Mouse (Mus musculus) liver, adult 2 months (tissue): ENCODE measurements around the gene Bbox1. TPM values are rescaled to one million over a fixed set of nuclear protein-coding genes. Genes with fewer than 3 reads are reported as not detected.

Source experiments
- DNase-seq: peaks from one replicate; pipeline ENCODE4 v3.0.0-alpha.2; 2011; ENCODE audit warnings: low read depth, low spot score; ENCODE audit errors: extremely low read depth
- H3K27ac ChIP-seq: fragments of 200-500 bp; replicated peaks from 2 replicates; pipeline ENCODE4 v1.5.1; 2012; ENCODE audit warnings: low read depth, mild to moderate bottlenecking, control low read depth, inconsistent platforms, low read length; ENCODE audit not compliant: insufficient read depth
- H3K27me3 ChIP-seq: fragments of 200-500 bp; 2 replicates; pipeline ENCODE4 v1.6.1; 2012; ENCODE audit warnings: mild to moderate bottlenecking, moderate library complexity, low read length, inconsistent platforms; ENCODE audit not compliant: control insufficient read depth, insufficient read depth
- H3K36me3 ChIP-seq: fragments of 200-500 bp; 2 replicates; pipeline ENCODE4 v1.6.1; 2012; ENCODE audit warnings: low read length, inconsistent platforms; ENCODE audit not compliant: control insufficient read depth, insufficient read depth
- H3K4me1 ChIP-seq: fragments of 200-500 bp; 2 replicates; pipeline ENCODE4 v1.6.1; 2011; ENCODE audit warnings: low read length; ENCODE audit not compliant: control insufficient read depth, insufficient read depth
- H3K4me3 ChIP-seq: fragments of 200-500 bp; 2 replicates; pipeline ENCODE4 v1.5.1; 2011; ENCODE audit warnings: low read depth, mild to moderate bottlenecking, control low read depth, low read length, moderate library complexity; ENCODE audit not compliant: insufficient read depth
- H3K79me2 ChIP-seq: fragments of 200-500 bp; 2 replicates; pipeline ENCODE4 v1.6.1; 2012; ENCODE audit warnings: inconsistent platforms, mild to moderate bottlenecking, low read length, moderate library complexity; ENCODE audit not compliant: control insufficient read depth, insufficient read depth
- H3K9ac ChIP-seq: fragments of 200-500 bp; 2 replicates; pipeline ENCODE4 v1.6.1; 2012; ENCODE audit warnings: low read depth, mild to moderate bottlenecking, control low read depth, inconsistent platforms, low read length
- CTCF ChIP-seq: fragments of 200-500 bp; IDR thresholded peaks from 2 replicates; pipeline ENCODE4 v1.5.1; 2011; ENCODE audit warnings: low read depth, low read length, control low read depth
- POLR2A ChIP-seq: fragments of 200-500 bp; IDR thresholded peaks from 2 replicates; pipeline ENCODE4 v1.6.1; 2011; ENCODE audit warnings: low read length, control low read depth; ENCODE audit not compliant: insufficient read depth; ENCODE audit errors: extremely low read depth
- WGBS: fragments of 180-500 bp; shearing (Covaris S2); methylation state at CpG from one replicate; pipeline ENCODE4 v1.1.7; 2018; 5-methylcytosine and 5-hydroxymethylcytosine counted together
- polyA plus RNA-seq: library from polyadenylated mRNA; depleted of rRNA; stranded (reverse); fragments of >200 nt; gene quantifications from 2 replicates; pipeline ENCODE4 v1.2.3, GENCODE M21; 2012; rRNA removed
- total RNA-seq: library from RNA; depleted of rRNA; stranded (reverse); fragments of >200 nt; gene quantifications from 2 replicates; pipeline ENCODE4 v1.2.3, GENCODE M21; 2014; rRNA removed

Bbox1 gene
- total RNA-seq = 112 and 168 TPM in 2 replicates
- polyA plus RNA-seq = 37.7 and 42.4 TPM in 2 replicates

DNA sequence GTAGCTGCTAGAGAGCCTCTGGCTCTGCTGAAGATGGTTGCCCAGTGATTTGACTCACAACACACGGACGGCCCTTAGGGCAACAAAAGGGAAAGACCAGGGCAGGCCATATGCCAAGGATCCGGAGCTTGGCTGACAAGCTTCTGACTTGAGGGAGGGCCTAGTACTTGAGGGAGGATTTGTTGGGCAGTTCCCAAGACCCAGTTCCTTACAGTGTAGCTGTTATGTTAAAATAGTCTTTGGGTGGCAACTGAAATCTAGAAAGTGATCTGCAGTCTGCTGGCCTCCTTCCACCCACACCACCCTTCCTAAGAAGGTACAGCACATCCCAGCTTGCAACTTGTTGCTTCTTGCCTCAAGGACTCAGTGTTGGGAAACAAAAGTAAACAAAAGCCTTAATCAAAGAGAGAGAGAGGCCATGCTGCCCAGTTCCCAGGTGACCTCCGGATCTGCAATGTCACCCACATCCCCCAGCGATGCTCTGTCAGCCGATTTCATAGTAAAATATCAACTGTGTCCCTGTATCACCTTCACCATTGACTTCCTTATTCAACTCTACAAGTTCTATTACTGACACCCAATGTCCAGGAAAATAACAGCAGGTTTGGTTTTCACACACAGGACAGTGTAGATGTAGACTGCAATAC is at the start of gene Bbox1:
Bbox1 (minus strand) TSS at position 52 of the 647 bp plus-strand sequence.
- 18% methylated on average over 6 of the region's 6 CpGs for WGBS
- peak; percentile 99 for DNase-seq
- no peaks in the 10 kb centered on the region for H3K36me3 ChIP-seq
- peak within 1 kb of the TSS; percentile 48 for H3K4me3 ChIP-seq
- H3K9ac ChIP-seq = peak within 1 kb of the TSS; percentile 53
- H3K79me2 ChIP-seq = no peaks in the 10 kb centered on the region; the same call in 1 of the 2 replicates
- H3K4me1 ChIP-seq = peaks cover 14% of the 10 kb centered on the region
- no peak for TF ChIP-seq POLR2A
- peak; percentile 38; the same call in 1 of the 2 replicates for TF ChIP-seq CTCF
- peak within 1 kb of the TSS; percentile 87 for H3K27ac ChIP-seq
- H3K27me3 ChIP-seq = no peaks in the 10 kb centered on the region

DNA sequence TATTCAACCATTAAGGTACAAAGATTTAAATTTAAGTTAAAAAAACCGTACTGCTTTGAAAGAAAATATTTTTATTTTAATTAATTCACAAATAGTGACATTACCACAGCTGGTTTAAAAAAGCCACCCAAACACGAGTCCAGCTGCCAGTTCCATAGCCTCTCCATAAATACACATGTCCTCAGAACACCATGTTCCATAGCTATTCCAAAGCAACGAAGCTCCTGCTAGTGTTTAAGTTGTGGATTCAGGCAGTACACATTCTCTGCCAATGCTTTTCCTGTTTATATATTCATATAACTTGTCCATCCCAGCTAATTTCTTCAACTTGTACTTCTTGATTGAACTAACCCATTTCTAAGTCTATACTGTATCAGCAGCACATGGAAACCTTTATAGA is 49.5 kb upstream of the Bbox1 start:
- no peaks in the 10 kb centered on the region for H3K27me3 ChIP-seq
- no peak for DNase-seq
- no peaks in the 10 kb centered on the region for H3K79me2 ChIP-seq
- WGBS = 77% methylated on average over 3 of the region's 3 CpGs
- H3K4me1 ChIP-seq = peaks cover 4% of the 10 kb centered on the region; the same call in 1 of the 2 replicates
- H3K27ac ChIP-seq = no peak overlapping the region
- H3K36me3 ChIP-seq = no peaks in the 10 kb centered on the region
- no peak for TF ChIP-seq POLR2A
- TF ChIP-seq CTCF = no peak
- H3K9ac ChIP-seq = no peak overlapping the region
- H3K4me3 ChIP-seq = no peak overlapping the region

DNA sequence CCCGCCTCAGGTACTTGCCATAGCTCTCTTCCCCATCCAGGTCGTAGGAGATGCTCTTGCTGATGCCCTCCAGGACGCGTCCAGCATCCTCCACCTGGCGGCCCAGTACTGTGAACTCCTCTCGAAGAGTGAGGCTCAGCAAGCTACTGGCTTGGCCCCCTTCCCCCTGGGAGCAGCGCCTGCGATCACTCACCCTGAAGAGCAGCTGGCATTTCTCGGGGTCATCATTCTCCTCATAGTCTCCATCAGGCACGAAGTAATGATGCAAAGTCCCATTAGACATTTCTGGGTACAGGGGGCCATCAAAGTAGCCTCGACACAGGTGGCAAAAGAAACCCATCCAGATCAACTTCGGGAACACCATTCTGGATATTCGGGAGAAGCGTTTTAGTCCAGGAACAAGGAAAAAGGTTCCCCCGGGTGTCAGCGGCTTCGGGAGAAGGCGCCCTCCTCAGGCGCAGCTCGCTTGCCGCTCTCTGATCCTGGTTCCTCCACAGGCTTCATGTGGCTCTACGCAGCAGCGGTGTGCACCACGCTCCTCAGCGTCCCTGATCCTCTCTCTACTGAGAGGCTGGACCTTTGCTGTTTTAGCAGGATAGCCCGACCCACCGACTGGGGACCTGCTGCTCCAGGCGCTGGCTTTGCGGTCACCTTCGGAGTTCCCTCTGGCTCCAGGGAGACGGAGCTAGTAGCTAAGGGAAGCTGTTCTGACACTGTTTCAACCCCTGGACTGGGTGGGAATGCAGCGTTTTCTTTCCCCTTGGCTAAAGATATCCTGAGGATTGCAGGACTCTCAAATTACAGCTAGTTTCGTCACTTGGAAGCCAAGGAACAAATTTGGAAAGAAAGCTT is 48.3 kb upstream of the Bbox1 start, which contains the start of gene Fibin:
Fibin (minus strand) TSS at position 752 of the 852 bp plus-strand sequence.
- Histone ChIP-seq H3K4me3 (peak within 1 kb of the TSS; percentile 58), H3K4me1 (peaks cover 4% of the 10 kb centered on the region; the same call in 1 of the 2 replicates), H3K9ac (peak within 1 kb of the TSS; percentile 52), H3K27me3 (no peaks in the 10 kb centered on the region), H3K79me2 (no peaks in the 10 kb centered on the region), H3K36me3 (no peaks in the 10 kb centered on the region), H3K27ac (no peak within 1 kb of the TSS)
- peak; percentile 69 for DNase-seq
- TF ChIP-seq CTCF = peak; percentile 60
- TF ChIP-seq POLR2A = no peak
- 5% methylated on average over 33 of the region's 33 CpGs for WGBS

DNA sequence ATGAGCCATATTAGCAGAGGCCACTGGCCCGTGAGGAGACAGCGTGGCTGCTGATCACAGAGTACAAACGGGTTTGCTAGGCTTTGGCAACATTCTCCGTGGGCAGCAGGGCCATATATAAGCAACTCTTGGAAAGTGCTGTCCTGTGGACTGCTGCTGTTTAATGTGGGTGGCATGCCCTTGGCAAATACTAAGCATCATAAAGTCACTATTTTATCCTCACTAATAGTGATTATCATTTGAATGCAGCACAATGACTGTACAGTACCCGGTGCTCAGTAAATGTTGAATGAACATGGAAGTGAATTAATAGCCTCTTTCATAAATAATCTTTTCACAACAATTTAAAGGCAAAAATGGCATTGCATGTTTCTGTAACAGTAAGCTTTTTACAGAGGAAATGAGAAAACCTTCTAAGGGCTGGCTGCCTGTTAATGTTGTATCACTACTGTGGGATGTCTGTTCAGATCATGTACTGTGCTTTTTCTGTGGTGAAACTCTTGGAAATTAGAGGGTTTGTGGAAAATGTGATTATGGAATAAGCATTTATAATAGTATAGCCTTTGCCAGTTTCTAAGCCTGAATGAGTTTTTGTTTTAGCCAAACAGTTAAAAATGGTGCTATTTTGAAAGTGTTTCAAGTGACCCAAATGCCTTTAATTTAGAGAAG is 39.1 kb upstream of the Bbox1 start:
- TF ChIP-seq POLR2A = no peak
- no peak for TF ChIP-seq CTCF
- Histone ChIP-seq H3K4me1 (no peaks in the 10 kb centered on the region; the same call in 1 of the 2 replicates), H3K79me2 (no peaks in the 10 kb centered on the region), H3K27ac (no peak overlapping the region), H3K9ac (no peak overlapping the region), H3K36me3 (no peaks in the 10 kb centered on the region), H3K4me3 (no peak overlapping the region), H3K27me3 (no peaks in the 10 kb centered on the region)
- 91% methylated on average over 5 of the region's 5 CpGs for WGBS
- no peak for DNase-seq

DNA sequence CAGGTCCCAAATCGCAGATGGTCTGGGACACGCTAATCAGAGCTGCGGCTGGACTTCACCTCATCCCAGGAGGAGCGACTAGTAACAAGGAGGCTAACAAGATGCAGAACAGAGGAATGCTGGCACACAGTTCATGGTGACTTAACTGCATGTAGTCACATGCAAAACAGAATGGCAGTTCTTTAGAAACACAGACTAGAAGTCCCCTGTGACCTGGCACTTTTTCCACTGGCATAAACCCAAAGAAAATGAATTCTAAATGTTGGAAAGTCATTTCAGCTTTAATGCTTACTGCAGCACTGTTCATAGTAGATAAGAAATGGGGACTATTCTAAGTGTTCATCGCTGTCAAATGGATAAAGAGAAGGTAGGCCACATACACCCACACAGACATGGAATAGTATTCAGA is 37.5 kb upstream of the Bbox1 start:
- peak; percentile 42 for DNase-seq
- Histone ChIP-seq H3K79me2 (no peaks in the 10 kb centered on the region), H3K4me3 (no peak overlapping the region), H3K36me3 (no peaks in the 10 kb centered on the region), H3K27me3 (no peaks in the 10 kb centered on the region), H3K27ac (no peak overlapping the region), H3K9ac (no peak overlapping the region), H3K4me1 (no peaks in the 10 kb centered on the region; the same call in 1 of the 2 replicates)
- TF ChIP-seq CTCF = no peak
- no peak for TF ChIP-seq POLR2A
- 30% methylated on average over 5 of the region's 5 CpGs for WGBS
